Mouse (Mus musculus): ENCODE measurements around the gene Rpp14. TPM values are rescaled to one million over a fixed set of nuclear protein-coding genes. Genes with fewer than 3 reads are reported as not detected.

Rpp14 gene
- polyA plus RNA-seq, 1 experiment from 2014 or later = 46.3 TPM

DNA sequence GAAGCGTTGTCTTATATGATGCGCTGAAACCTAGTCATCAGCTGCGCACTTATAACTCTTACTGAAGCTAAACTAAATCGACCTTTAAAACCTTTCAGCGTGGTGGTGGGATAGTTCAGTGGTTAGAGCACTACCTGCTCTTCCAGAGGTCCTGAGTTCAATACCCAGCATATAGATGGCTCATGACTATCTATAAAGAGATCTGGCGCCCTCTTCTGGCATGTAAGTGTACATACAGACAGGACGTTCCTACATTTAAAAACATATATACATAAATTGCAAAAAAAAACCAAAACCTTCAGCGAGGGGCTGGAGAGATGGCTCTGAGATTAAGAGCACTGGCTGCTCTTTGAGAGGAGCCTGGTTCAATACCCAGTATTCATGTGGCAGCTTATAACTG lies 35.8 kb upstream of the Rpp14 start:
- Histone ChIP-seq H3K4me3 (no peak overlapping the region), H3K4me2 (no peak overlapping the region), H3K27ac (no peak overlapping the region), H3K4me1 (no peaks in the 10 kb centered on the region), H3K36me3 (replicated peaks) (peaks cover 17% of the 10 kb centered on the region), H3K9me3 (no peaks in the 10 kb centered on the region), H3K9ac (no peak overlapping the region), H3K27me3 (replicated peaks) (no peaks in the 10 kb centered on the region)
- ATAC-seq (replicated peaks) = no peak
- 69% methylated on average over 8 of the region's 8 CpGs for WGBS

DNA sequence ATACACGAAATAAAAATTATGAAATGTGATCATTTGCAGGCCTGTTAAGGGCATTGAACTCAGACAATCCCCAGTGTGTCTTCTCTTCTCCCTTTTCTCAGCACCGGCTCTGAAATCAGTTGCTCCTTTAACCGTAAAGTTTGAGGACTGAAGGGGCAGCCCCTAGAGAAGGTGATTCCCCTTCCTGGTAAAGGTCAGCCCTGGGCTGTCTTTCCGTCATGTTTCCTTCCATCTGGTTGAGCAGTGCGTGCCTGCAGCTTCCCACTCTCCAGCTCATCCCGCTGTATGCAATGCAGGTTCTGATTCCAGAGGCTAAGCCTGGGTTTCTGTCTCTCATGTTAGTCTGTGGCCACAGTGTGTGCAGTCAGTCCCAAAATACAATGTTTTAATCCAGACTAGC lies 35.4 kb upstream of the Rpp14 start:
- Histone ChIP-seq H3K27ac (no peak overlapping the region), H3K36me3 (replicated peaks) (peaks cover 22% of the 10 kb centered on the region), H3K4me3 (no peak overlapping the region), H3K4me2 (no peak overlapping the region), H3K4me1 (no peaks in the 10 kb centered on the region), H3K9me3 (no peaks in the 10 kb centered on the region), H3K9ac (no peak overlapping the region), H3K27me3 (replicated peaks) (no peaks in the 10 kb centered on the region)
- ATAC-seq (replicated peaks) = no peak
- 85% methylated on average over 6 of the region's 6 CpGs for WGBS

DNA sequence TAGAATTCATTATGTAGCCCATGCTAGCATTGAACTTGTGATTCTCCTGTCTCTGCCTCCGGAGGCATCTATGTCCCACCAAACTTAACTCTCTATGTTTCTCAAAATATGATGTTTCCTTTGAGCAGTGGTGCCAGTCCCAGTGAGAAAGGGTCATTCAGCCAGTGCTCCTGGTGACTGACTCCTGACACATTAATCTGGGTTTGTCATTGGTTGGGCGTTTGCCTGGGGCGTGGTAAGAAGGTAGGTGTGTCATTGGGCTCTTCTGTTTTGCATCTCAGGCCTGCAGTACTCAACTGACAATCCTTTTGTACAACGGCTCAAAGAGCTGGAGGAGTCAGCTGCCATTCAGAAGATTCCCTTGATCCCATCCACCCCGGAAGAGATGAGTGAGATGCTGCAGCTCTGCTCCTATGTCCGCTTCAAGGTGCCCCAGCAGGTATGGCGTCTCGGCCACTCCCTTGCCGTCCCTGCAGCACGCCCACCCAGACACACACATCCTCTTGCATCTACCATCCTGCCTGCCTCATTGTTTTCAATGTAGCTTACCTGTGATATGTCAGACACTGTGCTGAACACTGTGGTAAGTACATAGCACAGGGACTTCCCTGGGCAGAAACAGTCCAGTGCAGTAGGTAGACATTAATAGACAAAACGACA lies 34.9 kb upstream of the Rpp14 start:
- WGBS = 86% methylated on average over 11 of the region's 11 CpGs
- ATAC-seq (replicated peaks) = no peak
- peaks cover 25% of the 10 kb centered on the region for H3K36me3 ChIP-seq (replicated peaks)
- no peaks in the 10 kb centered on the region for H3K4me1 ChIP-seq
- no peak overlapping the region for H3K27ac ChIP-seq
- H3K27me3 ChIP-seq (replicated peaks) = no peaks in the 10 kb centered on the region
- H3K9me3 ChIP-seq = no peaks in the 10 kb centered on the region
- no peak overlapping the region for H3K9ac ChIP-seq
- H3K4me3 ChIP-seq = no peak overlapping the region
- no peak overlapping the region for H3K4me2 ChIP-seq

DNA sequence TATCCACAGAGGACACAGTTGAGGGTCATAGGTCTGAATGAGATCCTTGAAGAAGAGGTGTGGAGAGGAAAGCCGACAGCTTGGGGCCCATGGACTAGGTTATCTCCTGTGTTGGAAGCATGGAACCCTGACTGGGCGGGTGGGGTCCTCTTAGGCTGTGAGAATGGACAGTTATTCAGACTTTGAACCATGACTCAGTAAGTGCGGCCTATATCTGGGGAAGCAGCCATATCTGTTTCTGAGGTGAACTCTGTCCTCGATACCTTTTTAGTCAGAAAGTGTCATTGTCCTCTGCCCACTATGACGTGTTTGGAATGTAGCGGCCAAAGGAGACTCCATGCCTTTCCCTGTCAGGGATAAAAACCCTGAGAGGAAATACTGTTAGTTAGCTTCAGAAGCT lies 33.3 kb upstream of the Rpp14 start:
- ATAC-seq (replicated peaks) = no peak
- H3K27ac ChIP-seq = no peak overlapping the region
- H3K4me2 ChIP-seq = no peak overlapping the region
- H3K9ac ChIP-seq = no peak overlapping the region
- H3K9me3 ChIP-seq = no peaks in the 10 kb centered on the region
- H3K27me3 ChIP-seq (replicated peaks) = no peaks in the 10 kb centered on the region
- 95% methylated on average over 6 of the region's 6 CpGs for WGBS
- H3K36me3 ChIP-seq (replicated peaks) = peaks cover 25% of the 10 kb centered on the region
- H3K4me1 ChIP-seq = no peaks in the 10 kb centered on the region
- H3K4me3 ChIP-seq = no peak overlapping the region

DNA sequence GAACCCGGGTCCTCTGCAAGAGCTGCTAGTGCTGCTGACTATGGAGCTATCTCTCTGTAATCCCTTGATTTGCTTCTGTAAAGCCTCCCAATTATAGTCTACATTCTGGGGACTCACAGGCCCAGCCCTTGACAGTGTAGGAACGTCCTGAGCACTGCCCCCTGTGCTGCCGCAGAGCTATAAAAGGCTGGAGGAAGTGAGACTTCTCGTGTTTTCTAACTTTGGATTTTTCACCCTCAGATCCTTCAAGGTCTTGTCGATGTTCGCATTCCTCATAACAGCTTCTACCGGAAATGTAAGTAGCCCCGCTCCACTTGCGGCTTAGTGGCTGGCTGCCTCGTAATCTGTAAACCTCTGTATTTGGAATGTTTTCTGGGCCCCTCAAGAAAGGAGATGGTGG lies 30.8 kb upstream of the Rpp14 start:
- ATAC-seq (replicated peaks) = no peak
- Histone ChIP-seq H3K9ac (no peak overlapping the region), H3K4me1 (no peaks in the 10 kb centered on the region), H3K9me3 (no peaks in the 10 kb centered on the region), H3K27ac (no peak overlapping the region), H3K27me3 (replicated peaks) (no peaks in the 10 kb centered on the region), H3K4me3 (no peak overlapping the region), H3K36me3 (replicated peaks) (peaks cover 33% of the 10 kb centered on the region), H3K4me2 (no peak overlapping the region)
- 93% methylated on average over 10 of the region's 10 CpGs for WGBS

DNA sequence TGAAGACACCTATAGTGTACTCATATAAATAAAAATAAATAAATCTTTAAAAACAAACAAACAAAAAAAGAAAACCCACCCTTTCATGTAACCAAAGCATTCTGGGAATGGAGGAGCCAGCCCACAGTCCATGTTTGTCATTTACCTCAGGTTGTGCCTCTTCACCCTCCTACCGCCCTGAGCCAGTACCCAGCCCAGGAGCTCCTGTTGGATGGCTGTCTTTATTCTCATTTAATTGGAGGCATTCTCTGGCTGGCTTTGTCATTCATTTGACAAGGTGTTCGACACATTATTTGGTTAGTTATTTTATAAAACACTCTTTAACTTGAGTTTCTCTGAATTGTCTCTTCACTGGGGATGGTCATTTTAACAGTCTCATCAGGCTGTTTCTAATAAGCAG lies 28.3 kb upstream of the Rpp14 start:
- Histone ChIP-seq H3K36me3 (replicated peaks) (peaks cover 30% of the 10 kb centered on the region; the same call in 1 of the 2 replicates), H3K27me3 (replicated peaks) (no peaks in the 10 kb centered on the region), H3K4me1 (no peaks in the 10 kb centered on the region), H3K9me3 (no peaks in the 10 kb centered on the region), H3K4me3 (no peak overlapping the region), H3K27ac (no peak overlapping the region), H3K9ac (no peak overlapping the region), H3K4me2 (no peak overlapping the region)
- WGBS = 92% methylated on average over 2 of the region's 2 CpGs
- ATAC-seq (replicated peaks) = no peak

DNA sequence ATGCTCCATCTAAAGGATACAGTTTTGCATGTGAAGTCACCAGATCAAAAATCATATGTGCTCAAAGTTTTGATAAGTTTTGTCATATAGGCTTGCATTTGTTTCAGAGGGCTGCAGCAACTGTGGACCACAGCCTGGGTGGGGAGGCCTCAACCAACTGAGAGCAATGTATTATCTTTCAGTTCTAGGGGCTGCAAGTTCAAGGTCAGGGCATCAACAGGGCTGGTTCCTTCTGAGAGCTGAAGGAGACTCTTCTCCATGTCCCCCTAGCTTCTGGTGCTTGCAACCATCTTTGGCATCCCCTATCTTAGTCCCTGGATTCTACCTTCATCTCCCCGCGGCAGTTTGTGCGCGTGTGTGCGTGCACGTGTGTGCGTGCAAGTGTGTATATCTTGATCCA lies 27.5 kb upstream of the Rpp14 start:
- Histone ChIP-seq H3K27ac (no peak overlapping the region), H3K4me1 (no peaks in the 10 kb centered on the region), H3K27me3 (replicated peaks) (no peaks in the 10 kb centered on the region), H3K9ac (no peak overlapping the region), H3K36me3 (replicated peaks) (peaks cover 30% of the 10 kb centered on the region; the same call in 1 of the 2 replicates), H3K4me2 (no peak overlapping the region), H3K4me3 (no peak overlapping the region), H3K9me3 (no peaks in the 10 kb centered on the region)
- 98% methylated on average over 7 of the region's 7 CpGs for WGBS
- ATAC-seq (replicated peaks) = no peak

DNA sequence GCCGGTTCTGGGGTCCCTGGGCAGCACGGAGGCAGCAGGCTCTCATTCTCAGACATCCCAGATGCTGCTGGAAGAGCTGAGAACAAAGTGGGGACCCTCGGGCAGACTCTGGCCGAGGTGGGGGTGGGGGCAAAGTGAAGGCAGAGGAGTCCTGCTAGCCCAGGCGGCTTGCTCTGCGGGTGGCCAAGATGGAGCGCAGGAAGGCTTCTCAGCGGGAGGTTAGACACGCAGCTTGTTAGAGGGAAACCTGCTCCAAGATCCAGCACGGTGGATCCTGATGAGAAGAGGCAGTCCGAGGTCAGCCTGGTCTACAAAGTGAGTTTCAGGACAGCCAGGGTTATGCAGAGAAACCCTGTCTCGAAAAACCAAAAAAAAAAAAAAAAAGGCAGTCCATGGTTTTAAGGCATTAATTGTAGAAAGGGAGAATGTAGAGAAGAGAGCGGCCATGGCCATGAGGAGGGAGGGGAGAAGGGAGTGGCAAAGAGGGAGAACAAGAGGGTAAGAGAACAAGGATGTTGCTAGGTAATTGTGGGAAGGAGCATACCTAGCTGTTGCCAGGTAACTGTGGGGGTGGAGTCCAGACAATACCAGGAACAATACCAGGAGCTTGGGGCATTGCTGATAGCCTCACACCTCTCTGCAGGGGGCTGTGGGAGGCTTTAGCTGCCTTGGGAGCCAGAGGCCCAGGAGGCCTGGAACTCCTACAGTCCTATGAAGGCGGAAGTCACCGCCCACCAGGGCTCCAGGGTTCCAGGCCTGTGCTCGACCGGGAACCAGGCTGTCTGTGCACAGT lies 25.7 kb upstream of the Rpp14 start:
- Histone ChIP-seq H3K36me3 (replicated peaks) (peaks cover 20% of the 10 kb centered on the region; the same call in 1 of the 2 replicates), H3K9ac (no peak overlapping the region), H3K4me1 (no peaks in the 10 kb centered on the region), H3K4me2 (no peak overlapping the region), H3K27me3 (replicated peaks) (no peaks in the 10 kb centered on the region), H3K27ac (no peak overlapping the region), H3K9me3 (no peaks in the 10 kb centered on the region), H3K4me3 (no peak overlapping the region)
- WGBS = 26% methylated on average over 17 of the region's 17 CpGs
- peak; percentile 39 for ATAC-seq (replicated peaks)

DNA sequence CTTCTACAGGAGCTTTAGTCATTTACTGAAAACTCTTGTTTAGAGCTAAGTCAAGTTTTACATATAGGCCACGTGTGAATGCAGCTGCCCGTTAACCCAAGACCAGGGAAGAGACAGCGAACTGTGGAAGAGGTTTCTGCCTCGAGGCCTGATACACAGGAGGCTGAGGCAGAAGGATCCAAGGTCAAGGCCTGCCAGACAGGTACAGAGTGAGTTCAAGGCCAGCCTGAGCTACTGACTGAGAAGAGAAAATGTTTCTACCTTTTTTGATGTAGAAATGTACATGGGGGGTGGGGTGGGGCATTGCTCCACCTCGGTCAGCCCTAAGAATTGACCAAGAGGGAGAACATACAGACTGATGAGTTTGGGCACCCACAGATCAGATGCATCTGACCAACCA lies 24.1 kb upstream of the Rpp14 start:
- 91% methylated on average over 5 of the region's 5 CpGs for WGBS
- ATAC-seq (replicated peaks) = no peak

DNA sequence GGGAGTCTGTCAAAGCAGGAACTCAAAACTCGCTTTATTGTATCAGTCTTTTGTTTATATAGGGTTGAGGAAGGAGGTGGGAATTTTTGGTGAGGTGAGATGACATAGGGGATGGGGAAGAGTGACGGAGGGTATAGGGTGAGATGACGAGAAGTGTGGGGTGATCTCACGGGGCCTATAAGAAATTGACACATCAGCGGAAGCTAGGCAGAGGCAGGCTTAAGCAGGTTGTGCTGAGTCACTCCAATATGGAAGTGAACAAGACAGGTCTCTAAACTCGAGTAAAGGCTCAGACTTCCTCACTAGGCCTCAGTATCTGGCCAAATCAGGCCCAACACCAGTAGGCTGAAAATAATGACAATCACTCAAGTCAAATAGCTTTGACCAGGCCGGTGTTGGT lies 20.2 kb upstream of the Rpp14 start:
- H3K27ac ChIP-seq = no peak overlapping the region
- WGBS = 94% methylated on average over 7 of the region's 7 CpGs
- H3K9me3 ChIP-seq = no peaks in the 10 kb centered on the region
- H3K27me3 ChIP-seq (replicated peaks) = no peaks in the 10 kb centered on the region
- ATAC-seq (replicated peaks) = no peak
- no peak overlapping the region for H3K9ac ChIP-seq
- no peaks in the 10 kb centered on the region for H3K36me3 ChIP-seq (replicated peaks)
- H3K4me1 ChIP-seq = 0 out of 2 replicates have a peak, but pooled peaks cover 5% of the 10 kb centered on the region
- H3K4me3 ChIP-seq = no peak overlapping the region
- no peak overlapping the region for H3K4me2 ChIP-seq

More for the DNA sequence above, 24.1 kb upstream of the Rpp14 start:
- Histone ChIP-seq H3K9me3 (no peaks in the 10 kb centered on the region), H3K27me3 (replicated peaks) (no peaks in the 10 kb centered on the region), H3K4me1 (no peaks in the 10 kb centered on the region), H3K9ac (no peak overlapping the region), H3K27ac (no peak overlapping the region), H3K4me3 (no peak overlapping the region), H3K4me2 (no peak overlapping the region), H3K36me3 (replicated peaks) (peaks cover 11% of the 10 kb centered on the region; the same call in 1 of the 2 replicates)

DNA sequence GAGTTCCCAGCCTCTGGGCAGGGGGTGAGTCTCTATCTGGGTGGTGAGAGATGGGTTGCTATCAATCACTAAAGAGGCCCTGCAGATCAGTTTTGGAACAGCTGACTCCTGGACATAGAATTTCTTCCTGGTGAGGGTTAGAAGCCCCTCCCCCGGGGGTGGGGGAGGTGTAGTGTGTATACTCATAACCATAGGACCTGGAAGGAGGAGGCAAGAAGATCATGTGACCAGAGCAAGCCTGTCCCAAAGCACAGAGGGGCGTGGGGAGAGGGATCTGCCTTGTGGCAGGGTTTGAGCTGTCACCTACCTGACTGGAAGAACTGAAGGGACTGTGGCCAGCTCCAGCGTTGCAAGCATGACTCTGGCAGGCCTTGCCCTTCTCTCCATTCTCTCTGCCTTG lies 18.1 kb upstream of the Rpp14 start:
- no peaks in the 10 kb centered on the region for H3K36me3 ChIP-seq (replicated peaks)
- no peak overlapping the region for H3K4me3 ChIP-seq
- H3K9me3 ChIP-seq = no peaks in the 10 kb centered on the region
- WGBS = 42% methylated on average over 3 of the region's 3 CpGs
- no peaks in the 10 kb centered on the region for H3K27me3 ChIP-seq (replicated peaks)
- ATAC-seq (replicated peaks) = no peak
- no peak overlapping the region for H3K4me2 ChIP-seq
- no peak overlapping the region for H3K9ac ChIP-seq
- H3K4me1 ChIP-seq = 0 out of 2 replicates have a peak, but pooled peaks cover 5% of the 10 kb centered on the region
- H3K27ac ChIP-seq = peak overlapping the region; percentile 27; the same call in 1 of the 2 replicates

DNA sequence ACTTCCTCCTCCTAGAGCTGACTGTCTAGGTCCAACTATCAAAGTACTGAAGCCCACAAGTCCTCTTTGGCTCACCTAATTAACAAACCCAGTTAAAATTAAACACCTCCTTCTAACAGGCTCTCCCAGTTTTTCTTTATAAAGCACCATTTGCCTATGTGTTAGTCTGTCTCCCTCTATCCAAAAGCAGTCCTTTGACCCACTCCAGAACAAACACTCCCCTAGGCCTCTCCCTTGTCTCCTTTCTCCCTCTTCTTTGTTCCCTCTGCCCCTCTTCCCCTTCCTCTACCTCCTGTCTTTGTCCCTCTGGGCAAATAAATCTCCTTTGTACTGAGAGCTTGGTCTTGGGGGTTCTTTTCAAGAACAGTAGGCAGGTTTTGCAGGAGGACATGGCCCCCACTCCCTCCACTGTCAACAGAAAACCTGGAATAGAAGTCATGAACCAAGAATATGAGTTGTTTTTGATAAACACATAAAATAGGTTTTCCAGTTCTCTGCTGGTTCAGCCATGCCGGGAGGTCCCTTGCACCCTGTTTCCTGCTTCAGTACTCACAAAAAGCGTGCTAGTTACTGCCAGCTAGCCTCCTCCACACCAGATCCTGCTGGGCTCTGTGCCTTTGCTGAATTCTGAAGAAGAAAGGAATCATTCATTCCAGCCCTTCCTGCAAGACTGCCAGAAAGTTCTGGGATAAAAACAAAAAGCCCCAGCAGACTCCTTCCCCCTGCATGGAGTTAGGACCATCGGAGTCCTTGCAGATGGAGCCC lies 17.4 kb upstream of the Rpp14 start:
- Histone ChIP-seq H3K4me1 (0 out of 2 replicates have a peak, but pooled peaks cover 5% of the 10 kb centered on the region), H3K27ac (peak overlapping the region; percentile 27; the same call in 1 of the 2 replicates), H3K27me3 (replicated peaks) (no peaks in the 10 kb centered on the region), H3K9me3 (no peaks in the 10 kb centered on the region), H3K4me2 (no peak overlapping the region), H3K4me3 (no peak overlapping the region), H3K9ac (no peak overlapping the region), H3K36me3 (replicated peaks) (no peaks in the 10 kb centered on the region)
- ATAC-seq (replicated peaks) = no peak
- WGBS = 28% methylated on average over 3 of the region's 3 CpGs
